Mouse (Mus musculus) stomach, embryonic 14.5 days (tissue): ENCODE data around the gene Dnajc10. TPM values are rescaled to one million over a fixed set of nuclear protein-coding genes. Genes with fewer than 3 reads are reported as not detected.

ENCODE experiments used
- ATAC-seq: fragments of 200-750 bp; cut with Nextera tagmentation; 2 replicates; pipeline ENCODE4 v1.8.0; 2017; ENCODE audit warnings: low read depth, moderate TSS enrichment; ENCODE audit not compliant: insufficient number of reproducible peaks, insufficient read depth, low FRiP score
- H3K27ac ChIP-seq: fragments of 300-500 bp; sonication (generic); 2 replicates; pipeline ENCODE4 v1.5.1; 2014; ENCODE audit warnings: mild to moderate bottlenecking, low read length, moderate library complexity, mixed read lengths
- H3K27me3 ChIP-seq: fragments of 300-500 bp; sonication (generic); 2 replicates; pipeline ENCODE4 v1.6.1; 2014; ENCODE audit warnings: low read length, control low read depth, mixed read lengths; ENCODE audit not compliant: control insufficient read depth, insufficient read depth
- H3K36me3 ChIP-seq: fragments of 300-500 bp; sonication (generic); 2 replicates; pipeline ENCODE4 v1.6.1; 2014; ENCODE audit warnings: mild to moderate bottlenecking, control low read depth, low read length, moderate library complexity, mixed read lengths; ENCODE audit not compliant: control insufficient read depth, insufficient read depth
- H3K4me1 ChIP-seq: fragments of 300-500 bp; sonication (generic); 2 replicates; pipeline ENCODE4 v1.6.1; 2014; ENCODE audit warnings: low read length, control low read depth, mixed read lengths; ENCODE audit not compliant: control insufficient read depth, insufficient read depth
- H3K4me2 ChIP-seq: fragments of 300-500 bp; sonication (generic); replicated peaks from 2 replicates; pipeline ENCODE4 v1.6.1; 2014; ENCODE audit warnings: low read depth, low read length, control low read depth
- H3K4me3 ChIP-seq: fragments of 300-500 bp; sonication (generic); 2 replicates; pipeline ENCODE4 v1.5.1; 2014; ENCODE audit warnings: low read depth, low read length, control low read depth
- H3K9ac ChIP-seq: fragments of 300-500 bp; sonication (generic); replicated peaks from 2 replicates; pipeline ENCODE4 v1.6.1; 2014; ENCODE audit warnings: low read depth, mild to moderate bottlenecking, control low read depth, low read length, moderate library complexity, mixed read lengths
- H3K9me3 ChIP-seq: fragments of 300-500 bp; sonication (generic); 2 replicates; pipeline ENCODE4 v1.6.1; 2016; ENCODE audit warnings: low read depth, low read length, control low read depth; ENCODE audit not compliant: control insufficient read depth
- WGBS: fragments of 180-500 bp; shearing (Covaris S2); extraction: QIAGEN DNeasy Blood & Tissue Kit; methylation state at CpG from one replicate; pipeline ENCODE4 v1.1.7; 2014; 5-methylcytosine and 5-hydroxymethylcytosine counted together
- polyA plus RNA-seq: library from polyadenylated mRNA; unstranded; fragments of >200 nt; fragmentation: Nextera tagmentation; extraction: Ambion mirVana; gene quantifications from 2 replicates; pipeline ENCODE4 v1.2.1, GENCODE M21; 2014

Dnajc10 gene
- polyA plus RNA-seq: 91.8 and 99.3 TPM in 2 replicates

DNA sequence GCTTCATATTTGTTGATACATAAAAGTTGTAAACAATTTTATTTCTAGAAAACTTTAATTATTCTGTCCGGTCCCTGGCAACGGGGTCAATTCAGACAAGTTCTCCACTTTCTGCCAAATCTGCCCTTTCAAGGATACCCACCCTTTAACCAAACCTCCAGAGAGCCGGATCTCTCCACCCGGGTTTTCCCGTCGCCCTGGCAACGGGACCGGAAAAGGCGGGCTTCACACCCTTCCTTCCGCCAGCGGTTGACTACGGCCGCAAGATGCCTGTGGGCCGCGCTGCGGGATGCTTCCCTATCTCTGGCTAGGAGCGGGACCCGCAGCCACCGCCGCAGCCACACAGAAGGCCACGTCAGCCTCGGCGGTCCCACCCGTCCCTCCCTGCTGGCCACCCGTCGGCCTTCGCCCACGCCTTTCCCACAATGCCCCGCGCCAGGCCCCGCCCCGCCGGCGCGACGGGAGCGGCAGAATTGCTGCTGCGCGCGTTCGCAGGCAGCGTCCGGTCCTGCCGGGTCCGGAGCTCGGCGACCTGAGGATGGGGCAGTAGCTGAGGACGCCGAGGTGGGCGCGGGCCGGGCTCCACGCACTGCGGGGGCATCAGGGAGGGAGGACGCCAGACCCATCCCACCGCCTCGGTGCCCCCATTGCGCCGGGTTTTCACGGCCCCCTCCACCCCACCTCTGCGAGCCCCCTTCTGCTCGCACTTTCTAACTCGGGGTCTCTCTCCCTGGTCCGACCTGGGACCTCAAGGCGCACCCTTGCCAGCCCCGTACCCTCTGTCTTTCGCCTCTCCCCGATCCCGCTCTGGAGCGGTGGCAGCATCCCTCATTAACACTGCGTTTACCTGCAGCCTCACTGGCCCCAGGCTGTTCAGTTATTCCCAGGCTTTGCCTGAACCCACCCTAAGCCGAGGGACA is at the start of gene Dnajc10:
Dnajc10 (plus strand) TSS at position 225 of the 920 bp plus-strand sequence.
- under 1% methylated on average over 71 of the region's 72 CpGs for WGBS
- no peaks in the 10 kb centered on the region for H3K9me3 ChIP-seq
- peak; percentile 92 for ATAC-seq
- no peaks in the 10 kb centered on the region for H3K27me3 ChIP-seq
- H3K4me2 ChIP-seq: peak within 1 kb of the TSS; percentile 60
- H3K4me1 ChIP-seq: no peaks in the 10 kb centered on the region
- H3K27ac ChIP-seq: peak within 1 kb of the TSS; percentile 96
- peak within 1 kb of the TSS; percentile 84 for H3K4me3 ChIP-seq
- H3K36me3 ChIP-seq: peaks cover under 1% of the 10 kb centered on the region; the same call in 1 of the 2 replicates
- H3K9ac ChIP-seq: peak within 1 kb of the TSS; percentile 84

DNA sequence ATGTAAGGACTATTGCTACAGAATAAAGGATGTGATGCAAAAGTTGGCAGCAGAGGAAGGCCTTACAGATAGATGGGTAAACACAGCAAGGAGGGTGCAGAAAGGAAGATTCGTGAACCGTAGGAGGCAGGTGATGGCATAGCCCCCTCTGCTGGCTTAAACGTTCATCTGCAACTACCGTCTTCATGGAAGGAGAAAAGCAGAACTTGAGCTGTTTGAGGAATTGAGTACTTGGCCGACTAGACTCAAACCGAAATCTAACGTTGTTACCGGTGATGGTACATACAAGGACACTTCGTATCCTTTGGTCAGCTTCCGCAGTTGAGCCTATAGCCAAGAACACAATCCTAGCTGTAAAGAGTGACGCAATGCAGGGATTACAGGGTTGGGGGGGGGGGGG is 48.4 kb upstream of the Dnajc10 start:
- no peaks in the 10 kb centered on the region for H3K27me3 ChIP-seq
- H3K4me1 ChIP-seq: no peaks in the 10 kb centered on the region; the same call in 1 of the 2 replicates
- no peak overlapping the region for H3K9ac ChIP-seq
- WGBS: 16% methylated on average over 11 of the region's 11 CpGs
- no peak overlapping the region for H3K27ac ChIP-seq
- H3K4me3 ChIP-seq: no peak overlapping the region
- peak overlapping the region; percentile 22; the same call in 1 of the 2 replicates for H3K4me2 ChIP-seq
- H3K9me3 ChIP-seq: no peaks in the 10 kb centered on the region
- no peak for ATAC-seq
- H3K36me3 ChIP-seq: no peaks in the 10 kb centered on the region

DNA sequence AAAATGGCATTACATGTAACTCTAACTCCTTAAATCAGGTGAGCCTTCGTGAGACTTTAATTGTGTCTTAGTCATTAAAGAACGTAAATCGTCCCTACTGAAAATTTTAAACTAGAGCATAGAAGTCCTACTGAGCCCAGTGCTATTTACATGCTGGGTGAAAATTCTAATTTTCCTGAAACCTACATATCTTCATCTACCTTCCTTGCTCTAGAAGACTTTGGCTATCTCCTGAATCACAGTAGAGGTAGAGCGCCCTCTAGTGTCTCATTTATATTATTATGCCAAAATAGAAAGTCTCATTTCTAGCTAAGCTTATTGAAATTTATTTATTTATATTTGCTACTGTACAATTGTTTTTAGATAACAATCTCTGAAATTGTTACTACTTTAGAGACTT is 47.2 kb upstream of the Dnajc10 start:
- H3K27me3 ChIP-seq: no peaks in the 10 kb centered on the region
- H3K9me3 ChIP-seq: no peaks in the 10 kb centered on the region
- no peaks in the 10 kb centered on the region for H3K36me3 ChIP-seq
- no peaks in the 10 kb centered on the region; the same call in 1 of the 2 replicates for H3K4me1 ChIP-seq
- H3K4me2 ChIP-seq: no peak overlapping the region
- no peak overlapping the region for H3K9ac ChIP-seq
- ATAC-seq: no peak
- H3K27ac ChIP-seq: no peak overlapping the region
- WGBS: 54% methylated on average over 4 of the region's 4 CpGs
- no peak overlapping the region for H3K4me3 ChIP-seq

DNA sequence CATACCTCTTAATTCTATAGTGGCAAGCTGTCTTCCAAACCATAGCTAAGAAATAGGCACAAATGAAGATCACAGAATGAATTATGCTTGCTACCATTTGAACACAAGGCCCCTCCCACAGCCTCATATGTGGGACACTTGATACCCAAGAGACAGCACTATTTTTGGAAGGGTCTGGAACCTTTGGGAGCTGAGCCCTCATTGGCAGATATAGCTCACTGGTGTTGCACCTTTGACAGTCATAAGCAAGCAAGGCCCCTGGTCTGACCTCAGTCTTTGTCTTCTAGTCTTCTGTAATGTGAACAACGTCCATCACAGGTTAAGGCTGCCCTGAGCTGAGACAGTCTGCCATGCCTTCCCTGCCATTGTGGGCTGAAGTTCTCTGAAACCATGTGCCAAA is 43.8 kb upstream of the Dnajc10 start:
- Histone ChIP-seq H3K4me1 (no peaks in the 10 kb centered on the region; the same call in 1 of the 2 replicates), H3K36me3 (no peaks in the 10 kb centered on the region), H3K27ac (no peak overlapping the region), H3K9me3 (no peaks in the 10 kb centered on the region), H3K27me3 (no peaks in the 10 kb centered on the region), H3K4me3 (no peak overlapping the region), H3K4me2 (no peak overlapping the region), H3K9ac (no peak overlapping the region)
- 75% methylated on average over 1 of the region's 1 CpGs for WGBS
- no peak for ATAC-seq

DNA sequence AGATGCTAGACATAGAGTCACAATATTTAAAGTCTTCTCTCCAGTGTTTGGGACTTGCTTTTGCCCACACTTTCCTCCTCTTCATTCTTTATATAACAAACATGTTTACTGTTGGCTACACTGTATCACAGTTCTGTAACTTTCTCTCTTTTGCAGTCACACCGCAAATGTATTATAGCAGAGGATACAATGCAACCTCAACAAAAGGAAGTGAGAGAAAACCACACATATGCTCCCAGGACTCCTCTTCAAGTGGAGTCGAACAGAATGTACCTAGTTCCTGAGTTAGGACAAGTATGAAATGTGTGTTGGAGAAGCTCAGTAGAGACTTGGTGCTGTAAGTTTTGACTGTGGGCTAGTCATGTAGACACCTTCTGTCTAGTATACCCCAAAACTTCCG is 42.2 kb upstream of the Dnajc10 start:
- Histone ChIP-seq H3K4me2 (no peak overlapping the region), H3K4me1 (no peaks in the 10 kb centered on the region), H3K4me3 (no peak overlapping the region), H3K27ac (no peak overlapping the region), H3K27me3 (no peaks in the 10 kb centered on the region), H3K9me3 (no peaks in the 10 kb centered on the region), H3K9ac (no peak overlapping the region), H3K36me3 (no peaks in the 10 kb centered on the region)
- WGBS: 88% methylated on average over 3 of the region's 3 CpGs
- no peak for ATAC-seq

DNA sequence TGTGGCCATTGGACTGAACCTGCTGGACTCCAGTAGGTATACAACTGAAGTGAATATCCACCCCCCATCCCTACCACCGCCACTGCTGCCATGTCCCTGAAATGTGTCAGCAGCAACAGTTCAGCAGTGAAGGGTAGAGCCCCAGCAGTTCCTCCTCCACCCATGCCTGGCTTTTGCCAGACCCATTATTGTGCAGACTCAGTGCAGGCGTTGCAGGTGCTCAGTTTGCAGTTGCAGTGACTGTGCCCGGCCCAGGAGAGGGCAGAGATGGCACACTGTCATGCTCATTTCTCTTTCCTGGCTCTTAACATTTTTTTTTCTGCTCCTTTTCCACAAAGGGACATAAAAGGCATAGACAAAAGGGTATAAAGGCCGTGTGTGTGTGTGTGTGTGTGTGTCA is 41.5 kb upstream of the Dnajc10 start:
- Histone ChIP-seq H3K9me3 (no peaks in the 10 kb centered on the region), H3K4me1 (no peaks in the 10 kb centered on the region), H3K9ac (no peak overlapping the region), H3K4me3 (no peak overlapping the region), H3K4me2 (no peak overlapping the region), H3K27ac (no peak overlapping the region), H3K36me3 (no peaks in the 10 kb centered on the region), H3K27me3 (no peaks in the 10 kb centered on the region)
- no peak for ATAC-seq
- WGBS: 84% methylated on average over 4 of the region's 4 CpGs

DNA sequence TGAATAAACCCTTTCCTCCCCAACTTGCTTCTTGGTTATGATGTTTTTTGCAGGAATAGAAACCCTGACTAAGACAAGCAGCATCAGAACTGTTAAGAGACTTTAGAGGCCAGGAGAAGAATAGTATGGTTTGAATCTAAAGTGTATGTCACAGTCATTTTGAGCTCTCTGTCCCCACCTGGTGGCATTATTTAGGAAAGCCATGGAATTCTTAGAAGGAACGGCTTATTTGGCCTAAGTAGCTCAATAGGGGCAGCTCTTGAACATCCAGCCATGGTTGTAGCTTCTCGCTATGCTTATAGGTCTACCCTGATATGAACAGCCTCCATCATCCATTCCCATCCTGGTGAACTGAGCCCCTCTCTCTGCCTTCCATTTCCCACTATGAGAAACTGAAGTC is 40.1 kb upstream of the Dnajc10 start:
- H3K4me1 ChIP-seq: no peaks in the 10 kb centered on the region
- no peak overlapping the region for H3K4me2 ChIP-seq
- no peak overlapping the region for H3K27ac ChIP-seq
- H3K27me3 ChIP-seq: no peaks in the 10 kb centered on the region
- no peaks in the 10 kb centered on the region for H3K9me3 ChIP-seq
- WGBS: 41% methylated on average over 2 of the region's 2 CpGs
- no peak for ATAC-seq
- H3K4me3 ChIP-seq: no peak overlapping the region
- H3K36me3 ChIP-seq: no peaks in the 10 kb centered on the region
- H3K9ac ChIP-seq: no peak overlapping the region

DNA sequence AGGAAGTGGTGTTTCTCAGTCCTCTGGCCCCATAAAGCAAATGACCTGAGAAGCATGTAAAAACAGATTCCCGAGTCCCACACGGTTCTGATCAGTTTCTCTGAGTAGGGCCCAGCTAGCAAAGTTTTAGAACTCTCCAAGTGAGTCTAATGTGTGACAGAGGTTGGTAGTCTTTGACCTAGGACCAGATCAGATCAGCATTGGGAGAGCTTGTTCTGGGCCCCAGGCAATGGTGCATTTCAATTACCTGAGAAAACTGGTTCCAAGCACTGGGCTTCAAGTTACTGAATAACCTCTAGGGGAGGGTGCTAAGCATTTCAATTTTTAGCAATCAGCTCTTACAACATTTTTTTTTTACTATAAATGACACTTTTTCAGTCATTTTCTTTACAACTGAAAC is 33.1 kb upstream of the Dnajc10 start:
- H3K27ac ChIP-seq: no peak overlapping the region
- H3K4me1 ChIP-seq: no peaks in the 10 kb centered on the region
- no peaks in the 10 kb centered on the region for H3K9me3 ChIP-seq
- 84% methylated on average over 2 of the region's 2 CpGs for WGBS
- H3K27me3 ChIP-seq: no peaks in the 10 kb centered on the region
- H3K4me3 ChIP-seq: no peak overlapping the region
- no peaks in the 10 kb centered on the region for H3K36me3 ChIP-seq
- no peak overlapping the region for H3K4me2 ChIP-seq
- no peak for ATAC-seq
- H3K9ac ChIP-seq: no peak overlapping the region
